Mouse (Mus musculus) cortical plate, adult 2 months (tissue): ENCODE results near the gene Pdss2.

Source experiments
- CTCF ChIP-seq: fragments of 200-500 bp; IDR thresholded peaks from 2 replicates; pipeline ENCODE4 v1.5.1; 2011; ENCODE audit warnings: mild to moderate bottlenecking, control low read depth, low read length; ENCODE audit not compliant: insufficient read depth; ENCODE audit errors: extremely low read depth
- POLR2A ChIP-seq: fragments of 200-500 bp; IDR thresholded peaks from 2 replicates; pipeline ENCODE4 v1.6.1; 2011; ENCODE audit warnings: mild to moderate bottlenecking, low read length, control low read depth; ENCODE audit not compliant: insufficient read depth; ENCODE audit errors: extremely low read depth

DNA sequence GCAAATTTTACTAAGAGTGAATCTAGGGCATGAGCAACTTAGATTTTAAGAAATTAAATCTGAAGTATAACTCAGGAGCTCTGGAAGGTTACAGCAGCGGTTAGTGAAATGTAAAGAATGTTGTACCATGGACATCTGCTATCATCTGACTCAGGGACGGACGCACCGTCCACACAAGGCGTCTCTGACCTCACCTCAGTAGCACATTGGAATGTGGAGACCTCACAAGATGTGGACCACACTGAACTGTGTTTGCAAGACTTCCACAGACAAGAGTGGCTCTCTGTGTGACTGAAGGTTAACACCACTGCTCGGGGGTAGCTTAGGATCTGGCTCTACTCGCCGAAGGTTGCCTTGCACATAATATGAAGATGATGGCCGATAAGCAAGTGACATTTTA, 151.7 kb downstream of the Pdss2 start:
- no peak for TF ChIP-seq CTCF
- TF ChIP-seq POLR2A, result no peak
